Mouse (Mus musculus) thymus, adult 18-20 months (tissue): ENCODE data around the gene Olfr1330.
"Not testable (repeated sequence)": the region's sequence is repeated elsewhere in the genome, so short reads cannot be mapped to it uniquely, and the experiment has no call there.

Source experiments
- DNase-seq, 2 experiments: peaks; one replicate each; pipeline ENCODE4 v3.0.0; 2022; ENCODE audit warnings: mixed read lengths in 2 of 2

The Olfr1330 gene

DNA sequence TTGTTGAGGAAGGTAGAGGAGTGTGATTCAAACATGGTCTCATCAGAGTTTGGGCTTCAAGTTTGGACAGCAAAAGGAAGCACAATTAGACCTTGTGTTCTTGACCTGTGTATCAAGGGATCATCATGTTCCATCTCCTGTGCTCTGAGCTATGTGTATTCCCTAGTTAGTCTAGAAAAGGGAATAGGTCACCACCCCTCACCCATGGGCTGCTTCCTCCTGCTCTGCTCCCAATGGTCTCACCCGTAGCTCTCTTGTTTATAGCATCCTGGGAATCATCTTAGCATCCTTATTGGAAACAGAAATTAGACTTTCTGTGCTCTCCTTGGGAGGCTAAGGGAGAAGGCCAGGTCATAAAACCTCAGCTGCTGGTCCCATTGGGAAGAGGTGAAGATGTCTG, at the start of gene Olfr1330:
TSS of gene Olfr1330 (plus strand) at position 301 of the 400 bp plus-strand sequence.
- no peak for DNase-seq

DNA sequence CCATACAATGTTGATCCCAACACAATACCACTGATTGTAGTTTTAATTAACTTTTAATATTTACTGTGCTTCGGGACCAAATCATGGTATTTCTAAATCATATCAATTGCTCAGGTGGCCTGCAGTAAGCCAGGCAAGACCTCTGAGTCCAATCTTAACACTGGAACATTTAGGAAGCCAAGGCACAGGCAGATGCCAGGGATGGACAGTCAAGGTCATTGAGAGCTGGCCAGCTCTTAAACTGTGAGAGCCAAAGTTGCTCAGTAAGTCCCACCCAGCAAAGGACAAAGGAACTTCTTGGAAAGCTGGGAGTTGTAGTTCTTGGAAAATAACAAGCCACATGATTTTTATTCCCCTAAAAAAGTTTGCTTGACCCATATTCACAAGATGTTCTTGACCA, 26.6 kb upstream of the Olfr1330 start:
- no peak for DNase-seq

DNA sequence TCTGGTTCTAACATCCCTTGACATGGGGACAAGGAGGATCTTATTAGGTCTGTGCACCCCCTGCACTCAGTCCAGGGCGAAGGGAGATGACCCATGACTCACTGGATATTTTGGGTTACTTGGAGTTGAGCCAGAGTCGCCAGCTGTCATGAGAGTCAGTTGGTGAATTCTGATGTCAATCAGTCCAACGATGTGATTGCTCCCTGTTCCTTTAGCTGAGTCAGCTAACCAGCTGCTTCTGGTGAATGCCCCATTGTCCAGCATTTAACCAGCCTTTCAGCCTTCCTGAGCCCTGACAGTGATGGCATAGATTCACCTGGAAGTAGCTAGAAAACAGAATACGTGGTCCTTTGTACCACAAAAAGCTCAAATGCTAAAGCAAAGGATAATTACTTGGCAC, 25.7 kb upstream of the Olfr1330 start:
- no peak for DNase-seq

DNA sequence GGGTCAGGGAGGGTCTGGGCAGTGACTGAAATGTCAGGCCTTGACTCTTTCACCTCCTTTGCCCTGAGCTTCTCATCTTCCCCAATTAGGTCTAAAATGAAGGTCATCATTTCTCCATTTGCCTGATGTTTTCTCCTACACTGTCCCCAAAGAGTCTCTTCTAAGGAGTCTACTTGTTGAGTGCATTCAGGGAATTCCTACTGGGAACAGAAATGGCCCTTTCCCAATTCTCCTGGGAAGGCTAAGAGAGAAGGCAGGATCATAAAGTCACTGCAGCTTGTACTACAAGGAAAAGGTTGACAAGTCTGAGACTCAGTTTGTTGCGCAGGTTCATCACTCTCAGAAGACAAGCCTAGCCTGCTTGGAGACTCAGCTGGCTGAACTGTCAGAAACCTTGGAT, 24.0 kb upstream of the Olfr1330 start, which contains the start of gene Olfr1331:
TSS of gene Olfr1331 (plus strand) at position 301 of the 400 bp plus-strand sequence.
- no peak for DNase-seq

DNA sequence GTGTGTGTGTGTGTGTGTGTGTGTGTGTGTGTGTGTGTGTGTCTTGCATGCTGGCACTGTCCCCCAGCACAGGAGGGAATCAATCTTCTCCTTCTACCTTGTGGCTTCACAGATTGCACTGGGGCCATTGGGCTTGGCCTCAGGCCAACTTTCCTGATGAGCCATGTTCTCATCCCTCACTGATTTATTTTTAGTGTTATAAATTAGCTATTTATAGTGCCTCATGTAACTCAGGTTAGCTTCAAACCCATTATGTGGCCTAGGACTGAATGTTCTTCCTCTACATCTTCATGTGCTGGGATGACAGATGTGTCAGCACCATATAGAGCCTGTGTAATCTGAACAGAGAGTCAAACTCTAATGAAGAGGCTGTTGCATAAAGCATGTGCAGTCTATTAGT, 20.8 kb upstream of the Olfr1330 start:
- DNase-seq: no peak

DNA sequence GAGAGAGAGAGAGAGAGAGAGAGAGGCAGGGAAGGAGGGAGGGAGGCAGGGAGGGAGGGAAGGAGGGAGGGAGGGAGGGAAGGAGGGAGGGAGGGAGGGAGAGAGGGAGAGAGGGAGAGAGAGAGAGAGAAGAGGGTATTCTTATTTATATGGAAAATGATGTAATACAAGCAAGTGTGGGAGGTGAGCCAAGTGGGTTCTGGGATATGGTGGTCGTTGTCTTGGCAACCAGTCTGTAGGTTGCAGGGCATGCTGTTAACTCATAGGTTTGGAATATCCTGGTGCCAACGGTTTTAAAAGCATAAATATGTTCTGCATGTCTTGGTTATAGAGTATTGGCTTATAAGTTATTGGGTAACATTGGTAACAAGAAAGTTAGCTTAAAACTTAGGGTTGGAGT, 13.6 kb downstream of the Olfr1330 start:
- no peak for DNase-seq

DNA sequence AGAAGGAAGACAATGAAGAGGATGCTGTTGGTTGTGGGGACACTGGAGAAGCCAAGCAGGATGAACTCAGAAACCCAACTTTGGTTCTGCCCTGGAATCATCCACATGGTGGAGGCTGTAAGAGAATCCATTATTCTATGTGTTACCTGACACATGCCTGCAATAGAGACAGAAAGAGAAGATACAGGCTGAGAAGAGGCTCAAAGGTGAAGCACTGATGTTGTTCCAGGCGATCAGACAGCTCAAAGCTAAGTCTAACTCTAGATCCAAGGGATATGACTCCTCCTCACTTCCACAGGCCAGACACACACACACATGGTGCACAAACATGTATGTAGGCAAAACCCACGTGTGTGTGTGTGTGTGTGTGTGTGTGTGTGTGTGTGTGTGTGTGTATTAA, 29.0 kb downstream of the Olfr1330 start, which contains the start of gene Olfr1329:
TSS of gene Olfr1329 (minus strand) at position 101 of the 400 bp plus-strand sequence.
- DNase-seq: not testable (repeated sequence)

DNA sequence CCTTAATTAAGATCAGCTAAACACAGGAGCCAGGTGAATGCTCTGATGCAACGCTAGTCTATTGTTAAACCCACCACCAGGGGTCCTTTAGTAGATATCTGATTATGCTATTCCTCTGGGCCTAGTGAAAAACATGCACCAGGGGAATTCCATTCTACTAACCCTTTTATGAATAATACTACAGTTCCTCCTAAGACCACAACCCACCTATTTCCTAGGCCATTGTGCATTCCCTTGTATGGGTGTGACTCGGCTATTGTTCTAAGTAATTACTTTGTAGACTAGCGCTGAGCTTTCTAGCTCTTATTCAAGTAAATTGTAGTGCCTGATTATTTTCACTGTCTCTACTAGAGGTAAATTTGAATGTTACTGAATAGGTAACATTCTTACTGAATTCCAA, 42.9 kb downstream of the Olfr1330 start:
- DNase-seq: not testable (repeated sequence)

DNA sequence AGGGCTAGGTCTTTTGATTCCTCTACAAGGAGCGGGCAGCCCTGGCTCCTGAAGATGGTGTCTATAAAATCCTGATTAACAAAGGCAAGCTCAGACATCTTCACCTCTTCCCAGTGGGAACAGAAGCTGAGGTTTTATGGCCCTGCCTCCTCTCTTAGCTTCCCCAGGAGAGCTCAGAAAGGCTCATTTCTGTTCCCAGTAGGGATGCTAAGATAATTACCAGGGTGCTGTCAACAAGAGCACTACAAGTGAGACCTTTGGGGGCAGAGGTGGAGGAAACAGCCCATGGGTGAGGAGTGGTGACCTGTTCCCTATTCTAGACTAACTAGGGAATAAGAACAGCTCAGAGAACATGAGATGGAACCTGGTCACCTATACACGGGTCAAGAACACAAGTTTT, 50.1 kb downstream of the Olfr1330 start, which contains the start of gene Olfr1328:
TSS of gene Olfr1328 (minus strand) at position 101 of the 400 bp plus-strand sequence.
- no peak for DNase-seq
